Mouse (Mus musculus) stomach, embryonic 15.5 days (tissue): Measurements from ENCODE around the gene Dvl1. TPM values are rescaled to one million over a fixed set of nuclear protein-coding genes. Genes with fewer than 3 reads are reported as not detected.
A peak's percentile ranks its signal among the peaks of the same experiment; 100 is the strongest.

Experiments used
- ATAC-seq: fragments of 200-750 bp; cut with Nextera tagmentation; 2 replicates; pipeline ENCODE4 v1.8.0; 2017; ENCODE audit warnings: low read depth, moderate number of reproducible peaks, moderate TSS enrichment; ENCODE audit not compliant: insufficient read depth, low FRiP score
- H3K27ac ChIP-seq: fragments of 300-500 bp; sonication (generic); 2 replicates; pipeline ENCODE4 v1.5.1; 2015; ENCODE audit warnings: mild to moderate bottlenecking, inconsistent platforms
- H3K27me3 ChIP-seq: fragments of 300-500 bp; sonication (generic); replicated peaks from 2 replicates; pipeline ENCODE4 v1.6.1; 2015; ENCODE audit warnings: inconsistent platforms
- H3K36me3 ChIP-seq: fragments of 300-500 bp; sonication (generic); 2 replicates; pipeline ENCODE4 v1.6.1; 2015; ENCODE audit warnings: inconsistent platforms
- H3K4me1 ChIP-seq: fragments of 300-500 bp; sonication (generic); 2 replicates; pipeline ENCODE4 v1.6.1; 2015; ENCODE audit warnings: inconsistent platforms
- H3K4me2 ChIP-seq: fragments of 300-500 bp; sonication (generic); 2 replicates; pipeline ENCODE4 v1.6.1; 2015; ENCODE audit warnings: mild to moderate bottlenecking, inconsistent platforms
- H3K4me3 ChIP-seq: fragments of 300-500 bp; sonication (generic); replicated peaks from 2 replicates; pipeline ENCODE4 v1.5.1; 2015; ENCODE audit warnings: inconsistent platforms
- H3K9ac ChIP-seq: fragments of 300-500 bp; sonication (generic); 2 replicates; pipeline ENCODE4 v1.6.1; 2015; ENCODE audit warnings: inconsistent platforms
- H3K9me3 ChIP-seq: fragments of 300-500 bp; sonication (generic); 2 replicates; pipeline ENCODE4 v1.6.1; 2016; ENCODE audit warnings: inconsistent platforms
- WGBS: fragments of 180-500 bp; shearing (Covaris S2); methylation state at CpG from one replicate; pipeline ENCODE4 v1.1.7; 2015; 5-methylcytosine and 5-hydroxymethylcytosine counted together
- polyA plus RNA-seq: library from polyadenylated mRNA; unstranded; fragments of >200 nt; fragmentation: Nextera tagmentation; extraction: Ambion mirVana; gene quantifications from 2 replicates; pipeline ENCODE4 v1.2.1, GENCODE M21; 2015

The Dvl1 gene
- polyA plus RNA-seq, 1 experiment from 2014 or later, result 13.7 TPM

DNA sequence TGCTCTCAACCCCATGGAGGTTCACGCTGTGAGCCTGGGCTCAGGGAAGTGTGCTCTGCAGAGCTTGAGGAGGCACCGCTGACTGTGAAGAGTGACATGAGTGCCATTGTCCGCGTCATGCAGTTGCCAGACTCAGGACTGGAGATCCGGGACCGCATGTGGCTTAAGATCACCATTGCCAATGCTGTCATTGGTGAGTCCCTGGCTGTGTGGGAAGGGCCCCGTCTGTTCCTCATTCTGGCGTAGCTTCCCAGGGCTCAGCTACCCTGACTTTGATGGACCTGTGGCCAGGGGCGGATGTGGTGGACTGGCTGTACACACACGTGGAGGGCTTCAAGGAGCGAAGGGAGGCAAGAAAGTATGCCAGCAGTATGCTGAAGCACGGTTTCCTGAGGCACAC, 8.9 kb downstream of the Dvl1 start:
- no peak for ATAC-seq

GRCm38 (mm10) chr4:155856881-155857280, 9.7 kb downstream of the Dvl1 start:
- Histone ChIP-seq H3K36me3 (peaks cover 38% of the 10 kb centered on the region), H3K27ac (no peak overlapping the region), H3K4me2 (no peak overlapping the region), H3K4me3 (no peak overlapping the region), H3K9me3 (no peaks in the 10 kb centered on the region), H3K4me1 (no peaks in the 10 kb centered on the region), H3K27me3 (no peaks in the 10 kb centered on the region), H3K9ac (no peak overlapping the region)
- 84% methylated on average over 3 of the region's 3 CpGs for WGBS
- ATAC-seq, result no peak

More for the DNA sequence above, 8.9 kb downstream of the Dvl1 start:
- no peaks in the 10 kb centered on the region for H3K9me3 ChIP-seq
- H3K27ac ChIP-seq, result no peak overlapping the region
- H3K27me3 ChIP-seq, result no peaks in the 10 kb centered on the region
- H3K36me3 ChIP-seq, result peaks cover 38% of the 10 kb centered on the region
- no peaks in the 10 kb centered on the region for H3K4me1 ChIP-seq
- H3K4me2 ChIP-seq, result no peak overlapping the region
- no peak overlapping the region for H3K9ac ChIP-seq
- H3K4me3 ChIP-seq, result no peak overlapping the region
- WGBS, result 91% methylated on average over 12 of the region's 12 CpGs

DNA sequence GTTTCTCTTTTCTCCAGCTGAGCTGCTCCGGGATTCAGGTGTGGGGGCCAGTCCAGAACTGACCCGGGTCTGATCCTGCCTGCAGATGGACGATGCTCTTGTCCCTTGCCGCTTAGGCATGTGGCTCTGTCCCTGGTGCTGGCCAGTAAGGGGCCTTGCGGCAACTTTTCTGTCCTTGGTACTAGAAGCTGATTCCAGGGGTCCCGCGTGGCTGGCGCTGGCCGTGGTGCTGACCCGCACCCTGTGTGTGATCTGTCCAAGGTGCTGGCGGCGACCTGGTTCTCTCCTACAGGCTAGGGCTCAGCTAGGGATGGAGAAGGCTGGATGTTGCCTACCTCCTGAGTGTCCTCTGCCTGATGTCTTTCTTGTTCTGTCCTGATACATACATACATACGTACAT, 12.1 kb downstream of the Dvl1 start:
- Histone ChIP-seq H3K36me3 (peaks cover 35% of the 10 kb centered on the region), H3K9me3 (no peaks in the 10 kb centered on the region), H3K4me3 (no peak overlapping the region), H3K4me2 (no peak overlapping the region), H3K27ac (no peak overlapping the region), H3K4me1 (no peaks in the 10 kb centered on the region), H3K27me3 (no peaks in the 10 kb centered on the region), H3K9ac (no peak overlapping the region)
- WGBS, result 16% methylated on average over 13 of the region's 13 CpGs
- ATAC-seq, result no peak

DNA sequence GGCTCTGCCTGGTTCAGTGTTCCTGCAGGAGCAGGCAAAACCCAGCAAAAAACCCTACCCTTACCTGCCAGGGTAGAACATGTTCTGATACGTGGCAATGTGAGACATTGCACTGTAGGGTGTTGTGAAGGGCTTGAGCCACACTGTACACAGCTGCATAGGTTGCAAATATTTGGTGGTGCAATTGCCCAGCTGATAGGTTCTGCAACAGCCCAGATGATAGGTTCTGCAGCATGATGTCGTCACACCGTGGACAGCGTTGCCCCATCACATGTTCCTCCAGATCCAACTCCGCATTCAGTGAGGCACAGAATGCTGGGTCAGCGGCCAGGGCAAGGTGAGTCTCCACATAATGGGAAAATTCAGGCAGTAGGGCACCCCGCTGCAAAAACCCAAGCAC, 14.6 kb downstream of the Dvl1 start:
- WGBS, result 85% methylated on average over 7 of the region's 7 CpGs
- H3K27ac ChIP-seq, result no peak overlapping the region
- no peak for ATAC-seq
- no peaks in the 10 kb centered on the region for H3K4me1 ChIP-seq
- no peak overlapping the region for H3K9ac ChIP-seq
- no peaks in the 10 kb centered on the region for H3K9me3 ChIP-seq
- no peak overlapping the region for H3K4me3 ChIP-seq
- H3K4me2 ChIP-seq, result no peak overlapping the region
- H3K36me3 ChIP-seq, result peaks cover 26% of the 10 kb centered on the region
- H3K27me3 ChIP-seq, result no peaks in the 10 kb centered on the region

GRCm38 (mm10) chr4:155863001-155863400, 15.8 kb downstream of the Dvl1 start, which contains the start of gene Tas1r3:
Gene Tas1r3 (minus strand): TSS chr4:155863362.
- Histone ChIP-seq H3K9me3 (no peaks in the 10 kb centered on the region), H3K4me1 (no peaks in the 10 kb centered on the region), H3K27me3 (no peaks in the 10 kb centered on the region), H3K4me3 (no peak within 1 kb of the TSS), H3K4me2 (no peak within 1 kb of the TSS), H3K9ac (no peak within 1 kb of the TSS), H3K27ac (no peak within 1 kb of the TSS), H3K36me3 (peaks cover 25% of the 10 kb centered on the region)
- no peak for ATAC-seq
- 74% methylated on average over 5 of the region's 5 CpGs for WGBS

GRCm38 (mm10) chr4:155868614-155869298, 21.6 kb downstream of the Dvl1 start:
- Histone ChIP-seq H3K4me1 (peaks cover 13% of the 10 kb centered on the region), H3K27me3 (no peaks in the 10 kb centered on the region), H3K36me3 (peaks cover 24% of the 10 kb centered on the region), H3K9me3 (no peaks in the 10 kb centered on the region), H3K4me3 (peak overlapping the region; percentile 82), H3K4me2 (peak overlapping the region; percentile 91), H3K9ac (peak overlapping the region; percentile 76), H3K27ac (no peak overlapping the region)
- ATAC-seq, result peak; percentile 24; the same call in 1 of the 2 replicates
- WGBS, result 9% methylated on average over 22 of the region's 22 CpGs

- no peaks in the 10 kb centered on the region for H3K9me3 ChIP-seq
- peaks cover 13% of the 10 kb centered on the region for H3K4me1 ChIP-seq
- under 1% methylated on average over 63 of the region's 63 CpGs for WGBS
- peak within 1 kb of the TSS; percentile 78 for H3K9ac ChIP-seq
- H3K36me3 ChIP-seq, result peaks cover 26% of the 10 kb centered on the region
- ATAC-seq, result peak; percentile 97
- H3K4me2 ChIP-seq, result peak within 1 kb of the TSS; percentile 91
- H3K27ac ChIP-seq, result peak within 1 kb of the TSS; percentile 59; the same call in 1 of the 2 replicates
- H3K27me3 ChIP-seq, result no peaks in the 10 kb centered on the region
- H3K4me3 ChIP-seq, result peak within 1 kb of the TSS; percentile 82
Observed at GRCm38 (mm10) chr4:155869317-155870033, 22.3 kb downstream of the Dvl1 start, which contains the start of the genes Cptp and Ints11. Gene Cptp (minus strand): TSS chr4:155869440. Gene Ints11 (plus strand): TSS chr4:155869546.

DNA sequence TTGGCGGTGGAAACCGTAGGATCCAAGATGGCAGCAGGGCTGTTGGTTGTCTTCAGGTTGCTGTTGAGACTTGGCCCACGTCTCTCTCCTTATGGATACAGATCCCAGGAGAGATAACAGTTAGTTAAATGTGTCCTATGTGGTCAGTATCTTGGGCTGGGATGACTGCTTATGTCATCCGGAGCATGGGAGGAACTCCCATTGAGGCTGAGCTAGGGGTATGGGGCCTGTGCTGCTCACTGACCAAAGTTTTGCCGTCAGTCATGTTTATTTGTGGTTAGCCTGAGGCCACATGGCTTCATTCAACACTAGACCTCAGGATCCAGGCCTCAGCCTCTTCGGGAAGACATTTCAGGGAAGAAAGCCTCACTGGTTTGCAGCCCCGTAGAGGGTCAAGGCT, 24.2 kb downstream of the Dvl1 start:
- H3K36me3 ChIP-seq, result peaks cover 19% of the 10 kb centered on the region
- no peak overlapping the region for H3K4me2 ChIP-seq
- H3K9me3 ChIP-seq, result no peaks in the 10 kb centered on the region
- no peak overlapping the region for H3K27ac ChIP-seq
- WGBS, result 85% methylated on average over 7 of the region's 7 CpGs
- H3K4me3 ChIP-seq, result no peak overlapping the region
- peaks cover 13% of the 10 kb centered on the region for H3K4me1 ChIP-seq
- no peak for ATAC-seq
- no peak overlapping the region for H3K9ac ChIP-seq
- no peaks in the 10 kb centered on the region for H3K27me3 ChIP-seq

DNA sequence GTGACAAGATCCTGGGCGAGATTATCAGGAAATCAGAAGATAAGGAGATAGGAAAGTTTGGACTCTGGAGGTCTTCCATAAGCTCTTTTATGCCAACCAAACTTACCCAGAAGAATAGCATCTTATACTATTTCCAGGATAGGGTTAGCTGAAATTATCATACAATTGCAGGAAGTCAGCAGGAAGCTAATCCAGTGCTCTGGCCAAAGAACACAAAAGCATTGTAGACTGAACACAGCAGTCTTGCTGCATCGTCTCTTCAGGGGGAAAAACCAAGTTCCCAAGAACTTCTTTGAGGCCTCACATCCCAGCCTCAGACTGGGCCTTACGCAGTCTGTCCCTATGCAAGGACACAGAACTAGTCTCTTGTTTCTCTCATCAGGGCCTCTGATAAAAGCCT, 36.4 kb downstream of the Dvl1 start:
- Histone ChIP-seq H3K27ac (no peak overlapping the region), H3K36me3 (peaks cover 32% of the 10 kb centered on the region), H3K4me1 (no peaks in the 10 kb centered on the region), H3K9ac (no peak overlapping the region), H3K4me3 (no peak overlapping the region), H3K4me2 (no peak overlapping the region), H3K27me3 (no peaks in the 10 kb centered on the region), H3K9me3 (no peaks in the 10 kb centered on the region)
- WGBS, result 72% methylated on average over 3 of the region's 3 CpGs
- ATAC-seq, result no peak

- H3K4me2 ChIP-seq, result no peak overlapping the region
- no peaks in the 10 kb centered on the region for H3K27me3 ChIP-seq
- H3K36me3 ChIP-seq, result peaks cover 39% of the 10 kb centered on the region
- no peak overlapping the region for H3K4me3 ChIP-seq
- H3K4me1 ChIP-seq, result peaks cover 13% of the 10 kb centered on the region
- no peaks in the 10 kb centered on the region for H3K9me3 ChIP-seq
- ATAC-seq, result no peak
- WGBS, result 92% methylated on average over 5 of the region's 5 CpGs
- no peak overlapping the region for H3K9ac ChIP-seq
- H3K27ac ChIP-seq, result no peak overlapping the region
Observed at GRCm38 (mm10) chr4:155886330-155886729, 39.1 kb downstream of the Dvl1 start.

DNA sequence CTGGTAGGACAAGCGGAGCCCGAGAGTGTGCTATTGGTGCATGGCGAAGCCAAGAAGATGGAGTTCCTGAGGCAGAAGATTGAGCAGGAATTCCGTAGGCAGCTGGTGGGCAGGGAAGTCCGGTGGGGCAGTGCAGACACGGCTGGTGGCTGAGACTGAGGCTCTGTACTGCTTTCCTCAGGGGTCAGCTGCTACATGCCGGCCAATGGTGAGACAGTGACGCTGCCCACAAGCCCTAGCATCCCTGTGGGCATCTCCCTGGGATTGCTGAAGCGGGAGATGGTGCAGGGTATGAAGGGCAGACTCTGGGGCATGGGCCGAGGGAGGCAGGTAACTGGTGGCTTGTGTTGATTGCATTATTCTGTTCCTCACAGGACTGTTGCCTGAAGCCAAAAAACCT, 40.5 kb downstream of the Dvl1 start:
- H3K9me3 ChIP-seq, result no peaks in the 10 kb centered on the region
- no peak overlapping the region for H3K4me3 ChIP-seq
- 88% methylated on average over 10 of the region's 10 CpGs for WGBS
- no peaks in the 10 kb centered on the region for H3K27me3 ChIP-seq
- no peak overlapping the region for H3K9ac ChIP-seq
- H3K4me1 ChIP-seq, result peaks cover 14% of the 10 kb centered on the region
- H3K36me3 ChIP-seq, result peaks cover 37% of the 10 kb centered on the region
- no peak overlapping the region for H3K27ac ChIP-seq
- no peak overlapping the region for H3K4me2 ChIP-seq
- no peak for ATAC-seq

- Histone ChIP-seq H3K27ac (no peak overlapping the region), H3K9me3 (no peaks in the 10 kb centered on the region), H3K4me2 (no peak overlapping the region), H3K9ac (no peak overlapping the region), H3K4me3 (no peak overlapping the region), H3K36me3 (peaks cover 36% of the 10 kb centered on the region), H3K27me3 (no peaks in the 10 kb centered on the region), H3K4me1 (peaks cover 19% of the 10 kb centered on the region)
- ATAC-seq, result no peak
- WGBS, result 92% methylated on average over 9 of the region's 9 CpGs
Observed at GRCm38 (mm10) chr4:155888181-155888580, 41.0 kb downstream of the Dvl1 start.
